ENCODE assay signal across 17 mouse cellular contexts in genomic region chr5:122519043-122519660, GRCm38 (mm10). TPM values are rescaled to one million over a fixed set of nuclear protein-coding genes. Genes with fewer than 3 reads are reported as not detected.
DNase-seq lines count a peak whose midpoint lies in the region; ATAC-seq and TF ChIP-seq lines count a peak whose summit lies in the region.
"Had no signal": no experiment of that assay in that cellular context is flagged by ENCODE, and none has a peak within 500 bp of the region (broad histone marks: within the 10 kb centered on the region; RNA-seq: fewer than 3 reads in every experiment).

No protein-coding gene starts in this region.

- no peak for TF ChIP-seq CTCF in intestine, postnatal 0 days (IDR thresholded peaks at IDR 0.05; ENCODE audit: low read depth)

- H3K9ac ChIP-seq in heart, embryonic 12.5 days = peak overlapping the region; percentile 15; the same call in 1 of the 2 replicates
- H3K9ac ChIP-seq in intestine, postnatal 0 days (ENCODE audit: low read depth, low read length) = no peak overlapping the region
- H3K9ac ChIP-seq: embryonic facial prominence, embryonic 12.5 days; forebrain, embryonic 12.5 days; limb, embryonic 12.5 days; liver, postnatal 0 days had no signal

- no peaks in the 10 kb centered on the region for H3K27me3 ChIP-seq in heart, embryonic 12.5 days (replicated peaks)
- no peaks in the 10 kb centered on the region for H3K27me3 ChIP-seq in intestine, postnatal 0 days (replicated peaks; ENCODE audit: control insufficient read depth, insufficient read depth, low read length)
- H3K27me3 ChIP-seq: embryonic facial prominence, embryonic 12.5 days; forebrain, embryonic 12.5 days; limb, embryonic 12.5 days had no signal

- H3K27ac ChIP-seq in heart, embryonic 12.5 days (ENCODE audit: poor library complexity, severe bottlenecking) = peak overlapping the region; percentile 94
- peak overlapping the region; percentile 58 for H3K27ac ChIP-seq in intestine, postnatal 0 days (ENCODE audit: low read depth, low read length)
- H3K27ac ChIP-seq: embryonic facial prominence, embryonic 12.5 days; forebrain, embryonic 12.5 days; limb, embryonic 12.5 days had no signal

- peaks cover 72% of the 10 kb centered on the region for H3K4me1 ChIP-seq in heart, embryonic 12.5 days (replicated peaks)
- H3K4me1 ChIP-seq in intestine, postnatal 0 days (replicated peaks; ENCODE audit: control insufficient read depth, insufficient read depth, low read length) = peaks cover 18% of the 10 kb centered on the region

- no peak for ATAC-seq in heart, embryonic 12.5 days (ENCODE audit: insufficient number of reproducible peaks, low FRiP score)
- ATAC-seq in intestine, postnatal 0 days = peak; percentile 48
- ATAC-seq: liver, postnatal 0 days had no signal

- no peak overlapping the region for H3K4me2 ChIP-seq in heart, embryonic 12.5 days
- H3K4me2 ChIP-seq in intestine, postnatal 0 days (replicated peaks; ENCODE audit: low read depth) = peak overlapping the region; percentile 28
- H3K4me2 ChIP-seq: embryonic facial prominence, embryonic 12.5 days; forebrain, embryonic 12.5 days; limb, embryonic 12.5 days had no signal

- H3K4me3 ChIP-seq in heart, embryonic 12.5 days = no peak overlapping the region
- H3K4me3 ChIP-seq in intestine, postnatal 0 days (ENCODE audit: low read depth, low read length) = no peak overlapping the region
- H3K4me3 ChIP-seq: embryonic facial prominence, embryonic 12.5 days; forebrain, embryonic 12.5 days; limb, embryonic 12.5 days had no signal

- intact Hi-C loops in left cerebral cortex, postnatal 4 days (cut with DNase I) = no loop called here

- DNase-seq in adrenal gland, postnatal 10 days = peak; percentile 35
- no peak for DNase-seq in adrenal gland, adult 2 months
- no peak for DNase-seq in heart, adult 9 months (ENCODE audit: low spot score in 2 of 2)
- DNase-seq in adipocyte (ENCODE audit: low spot score) = peak; percentile 75
- no peak for DNase-seq in frontal cortex, postnatal 36 days (ENCODE audit: low spot score in 2 of 2)
- DNase-seq in left cerebral cortex, postnatal 4 days = no peak
- DNase-seq: cerebellum, adult 11-12 months; cerebellum, postnatal 36 days; layer of hippocampus, postnatal 36 days; liver, postnatal 0 days; retina, postnatal 1 day; thymus, postnatal 14 days had no signal

- WGBS in heart, embryonic 12.5 days = 30% methylated on average over 7 of the region's 7 CpGs
- 24% methylated on average over 7 of the region's 7 CpGs for WGBS in intestine, postnatal 0 days

- H3K9me3 ChIP-seq in heart, embryonic 12.5 days (replicated peaks) = no peaks in the 10 kb centered on the region
- H3K9me3 ChIP-seq in intestine, postnatal 0 days (ENCODE audit: control insufficient read depth) = no peaks in the 10 kb centered on the region
- H3K9me3 ChIP-seq: embryonic facial prominence, embryonic 12.5 days; forebrain, embryonic 12.5 days; limb, embryonic 12.5 days had no signal

- H3K36me3 ChIP-seq in heart, embryonic 12.5 days = no peaks in the 10 kb centered on the region
- no peaks in the 10 kb centered on the region for H3K36me3 ChIP-seq in intestine, postnatal 0 days (ENCODE audit: control insufficient read depth, insufficient read depth)
- H3K36me3 ChIP-seq: embryonic facial prominence, embryonic 12.5 days; forebrain, embryonic 12.5 days; limb, embryonic 12.5 days had no signal

RNA-seq across cellular contexts. Expression of gene Atp2a2, which starts 17.1 kb away (rescaled TPM):
- total RNA-seq in adrenal gland, postnatal 10 days (2021) = 100 to 1,000 TPM; 202 to 226 TPM
- 100 to 1,000 TPM; 159 to 186 TPM for total RNA-seq in adrenal gland, adult 2 months (2021)
- polyA plus RNA-seq in adrenal gland, adult 2 months (2012; rRNA removed) = 50.5 and 66.8 TPM in 2 replicates
- polyA plus RNA-seq in heart, embryonic 12.5 days (2016; fragmentation: Nextera tagmentation; extraction: Ambion mirVana) = 414 and 424 TPM in 2 replicates
- polyA plus RNA-seq in intestine, postnatal 0 days (2015; fragmentation: Nextera tagmentation; extraction: Ambion mirVana) = 26.1 and 27.3 TPM in 2 replicates
- total RNA-seq in left cerebral cortex, postnatal 4 days (2021) = 100 to 1,000 TPM; 385 to 392 TPM

Comparison
In these comparisons a context has a peak if more than half of its experiments do, and no peak if none do; other contexts are left out.
1. DNase-seq: peak in adrenal gland, postnatal 10 days (single experiment) and adipocyte (single experiment); none in adrenal gland, adult 2 months (single experiment), heart, adult 9 months (0 of 2), frontal cortex, postnatal 36 days (0 of 2) and left cerebral cortex, postnatal 4 days (single experiment).